Mouse (Mus musculus): ENCODE data around the gene Spaca6. TPM values are rescaled to one million over a fixed set of nuclear protein-coding genes. Genes with fewer than 3 reads are reported as not detected.
"Not testable (repeated sequence)": the region's sequence is repeated elsewhere in the genome, so short reads cannot be mapped to it uniquely, and the experiment has no call there.

Spaca6 gene
- polyA plus RNA-seq, 1 experiment from 2014 or later: 13.7 TPM

- Histone ChIP-seq H3K4me1 (ENCODE audit: control insufficient read depth, insufficient read depth, low read length) (peaks cover 3% of the 10 kb centered on the region), H3K36me3 (replicated peaks; ENCODE audit: control insufficient read depth, insufficient read depth, low read depth, low read length) (peaks cover 6% of the 10 kb centered on the region), H3K9me3 (replicated peaks; ENCODE audit: control insufficient read depth, low read length) (no peaks in the 10 kb centered on the region), H3K27me3 (ENCODE audit: control insufficient read depth, insufficient read depth, low read length) (no peaks in the 10 kb centered on the region), H3K27ac (replicated peaks; ENCODE audit: low read depth, low read length) (peak overlapping the region; percentile 38), H3K4me2 (ENCODE audit: low read depth, low read length) (peak overlapping the region; percentile 48), H3K4me3 (ENCODE audit: low read depth, low read length) (peak overlapping the region; percentile 24), H3K9ac (replicated peaks; ENCODE audit: low read length) (peak overlapping the region; percentile 44)
- ATAC-seq (replicated peaks; ENCODE audit: insufficient number of reproducible peaks, low FRiP score, low TSS enrichment, low read depth) (peak; percentile 93), DNase-seq (ENCODE audit: low spot score) (peak; percentile 91)
- 1% methylated on average over 41 of the region's 43 CpGs for WGBS
These were observed 11.2 kb downstream of the Spaca6 start for GRCm38 (mm10) chr17:17837919-17838701.

GRCm38 (mm10) chr17:17839276-17839675 is 12.3 kb downstream of the Spaca6 start:
- no peak for ATAC-seq (replicated peaks; ENCODE audit: insufficient number of reproducible peaks, low FRiP score, low TSS enrichment, low read depth)
- 96% methylated on average over 2 of the region's 2 CpGs for WGBS
- H3K36me3 ChIP-seq (replicated peaks; ENCODE audit: control insufficient read depth, insufficient read depth, low read depth, low read length): peaks cover 6% of the 10 kb centered on the region

GRCm38 (mm10) chr17:17840796-17841195 is 13.8 kb downstream of the Spaca6 start:
- Histone ChIP-seq H3K4me2 (ENCODE audit: low read depth, low read length) (no peak overlapping the region), H3K27ac (replicated peaks; ENCODE audit: low read depth, low read length) (no peak overlapping the region), H3K4me3 (ENCODE audit: low read depth, low read length) (no peak overlapping the region), H3K9me3 (replicated peaks; ENCODE audit: control insufficient read depth, low read length) (no peaks in the 10 kb centered on the region), H3K27me3 (ENCODE audit: control insufficient read depth, insufficient read depth, low read length) (no peaks in the 10 kb centered on the region), H3K9ac (replicated peaks; ENCODE audit: low read length) (no peak overlapping the region), H3K36me3 (replicated peaks; ENCODE audit: control insufficient read depth, insufficient read depth, low read depth, low read length) (peaks cover 6% of the 10 kb centered on the region), H3K4me1 (ENCODE audit: control insufficient read depth, insufficient read depth, low read length) (no peaks in the 10 kb centered on the region; the same call in 1 of the 2 replicates)
- ATAC-seq (replicated peaks; ENCODE audit: insufficient number of reproducible peaks, low FRiP score, low TSS enrichment, low read depth): no peak
- no peak for DNase-seq (ENCODE audit: low spot score)
- WGBS: 92% methylated on average over 7 of the region's 7 CpGs

More at GRCm38 (mm10) chr17:17839276-17839675, 12.3 kb downstream of the Spaca6 start:
- no peak for DNase-seq (ENCODE audit: low spot score)
- no peak overlapping the region for H3K9ac ChIP-seq (replicated peaks; ENCODE audit: low read length)
- no peak overlapping the region for H3K27ac ChIP-seq (replicated peaks; ENCODE audit: low read depth, low read length)
- H3K27me3 ChIP-seq (ENCODE audit: control insufficient read depth, insufficient read depth, low read length): no peaks in the 10 kb centered on the region
- peaks cover under 1% of the 10 kb centered on the region for H3K4me1 ChIP-seq (ENCODE audit: control insufficient read depth, insufficient read depth, low read length)
- no peaks in the 10 kb centered on the region for H3K9me3 ChIP-seq (replicated peaks; ENCODE audit: control insufficient read depth, low read length)
- H3K4me2 ChIP-seq (ENCODE audit: low read depth, low read length): no peak overlapping the region
- H3K4me3 ChIP-seq (ENCODE audit: low read depth, low read length): no peak overlapping the region

- 77% methylated on average over 27 of the region's 27 CpGs for WGBS
- Histone ChIP-seq H3K27me3 (ENCODE audit: control insufficient read depth, insufficient read depth, low read length) (no peaks in the 10 kb centered on the region), H3K36me3 (replicated peaks; ENCODE audit: control insufficient read depth, insufficient read depth, low read depth, low read length) (peaks cover 6% of the 10 kb centered on the region; the same call in 1 of the 2 replicates), H3K4me3 (ENCODE audit: low read depth, low read length) (no peak overlapping the region), H3K9me3 (replicated peaks; ENCODE audit: control insufficient read depth, low read length) (no peaks in the 10 kb centered on the region), H3K4me1 (ENCODE audit: control insufficient read depth, insufficient read depth, low read length) (no peaks in the 10 kb centered on the region; the same call in 1 of the 2 replicates), H3K27ac (replicated peaks; ENCODE audit: low read depth, low read length) (no peak overlapping the region), H3K4me2 (ENCODE audit: low read depth, low read length) (no peak overlapping the region), H3K9ac (replicated peaks; ENCODE audit: low read length) (no peak overlapping the region)
- DNase-seq (ENCODE audit: low spot score): no peak
- ATAC-seq (replicated peaks; ENCODE audit: insufficient number of reproducible peaks, low FRiP score, low TSS enrichment, low read depth): peak; percentile 68
These were observed 16.7 kb downstream of the Spaca6 start for GRCm38 (mm10) chr17:17843534-17844261.

GRCm38 (mm10) chr17:17844606-17845005 is 17.6 kb downstream of the Spaca6 start:
- ATAC-seq (replicated peaks; ENCODE audit: insufficient number of reproducible peaks, low FRiP score, low TSS enrichment, low read depth); H3K4me3 ChIP-seq (ENCODE audit: low read depth, low read length); DNase-seq (ENCODE audit: low spot score); H3K27me3 ChIP-seq (ENCODE audit: control insufficient read depth, insufficient read depth, low read length); H3K27ac ChIP-seq (replicated peaks; ENCODE audit: low read depth, low read length); H3K4me2 ChIP-seq (ENCODE audit: low read depth, low read length); H3K9ac ChIP-seq (replicated peaks; ENCODE audit: low read length); H3K4me1 ChIP-seq (ENCODE audit: control insufficient read depth, insufficient read depth, low read length); H3K9me3 ChIP-seq (replicated peaks; ENCODE audit: control insufficient read depth, low read length); H3K36me3 ChIP-seq (replicated peaks; ENCODE audit: control insufficient read depth, insufficient read depth, low read depth, low read length): not testable (repeated sequence)
- WGBS: 88% methylated on average over 3 of the region's 3 CpGs

GRCm38 (mm10) chr17:17845187-17846027 is 18.4 kb downstream of the Spaca6 start:
- no peak overlapping the region for H3K27ac ChIP-seq (replicated peaks; ENCODE audit: low read depth, low read length)
- DNase-seq (ENCODE audit: low spot score) (peak; percentile 35), ATAC-seq (replicated peaks; ENCODE audit: insufficient number of reproducible peaks, low FRiP score, low TSS enrichment, low read depth) (no peak)
- peaks cover 2% of the 10 kb centered on the region; the same call in 1 of the 2 replicates for H3K36me3 ChIP-seq (replicated peaks; ENCODE audit: control insufficient read depth, insufficient read depth, low read depth, low read length)
- whole genome bisulfite sequencing: 74% methylated on average over 10 of the region's 10 CpGs
- H3K9ac ChIP-seq (replicated peaks; ENCODE audit: low read length): no peak overlapping the region
- no peaks in the 10 kb centered on the region for H3K4me1 ChIP-seq (ENCODE audit: control insufficient read depth, insufficient read depth, low read length)
- no peak overlapping the region for H3K4me3 ChIP-seq (ENCODE audit: low read depth, low read length)
- no peak overlapping the region for H3K4me2 ChIP-seq (ENCODE audit: low read depth, low read length)
- H3K27me3 ChIP-seq (ENCODE audit: control insufficient read depth, insufficient read depth, low read length): peaks cover 4% of the 10 kb centered on the region
- no peaks in the 10 kb centered on the region for H3K9me3 ChIP-seq (replicated peaks; ENCODE audit: control insufficient read depth, low read length)

- no peaks in the 10 kb centered on the region for H3K4me1 ChIP-seq (ENCODE audit: control insufficient read depth, insufficient read depth, low read length)
- H3K9ac ChIP-seq (replicated peaks; ENCODE audit: low read length): no peak overlapping the region
- ATAC-seq (replicated peaks; ENCODE audit: insufficient number of reproducible peaks, low FRiP score, low TSS enrichment, low read depth): no peak
- no peak overlapping the region for H3K27ac ChIP-seq (replicated peaks; ENCODE audit: low read depth, low read length)
- H3K4me2 ChIP-seq (ENCODE audit: low read depth, low read length): no peak overlapping the region
- H3K27me3 ChIP-seq (ENCODE audit: control insufficient read depth, insufficient read depth, low read length): peaks cover 4% of the 10 kb centered on the region
- no peaks in the 10 kb centered on the region for H3K36me3 ChIP-seq (replicated peaks; ENCODE audit: control insufficient read depth, insufficient read depth, low read depth, low read length)
- WGBS: 79% methylated on average over 2 of the region's 2 CpGs
- H3K4me3 ChIP-seq (ENCODE audit: low read depth, low read length): no peak overlapping the region
- no peak for DNase-seq (ENCODE audit: low spot score)
- no peaks in the 10 kb centered on the region for H3K9me3 ChIP-seq (replicated peaks; ENCODE audit: control insufficient read depth, low read length)
These were observed 22.0 kb downstream of the Spaca6 start for GRCm38 (mm10) chr17:17848988-17849387.

All from embryonic facial prominence, embryonic 11.5 days (tissue).